ENCODE assay signal across 8 mouse cellular contexts in the genomic region with DNA sequence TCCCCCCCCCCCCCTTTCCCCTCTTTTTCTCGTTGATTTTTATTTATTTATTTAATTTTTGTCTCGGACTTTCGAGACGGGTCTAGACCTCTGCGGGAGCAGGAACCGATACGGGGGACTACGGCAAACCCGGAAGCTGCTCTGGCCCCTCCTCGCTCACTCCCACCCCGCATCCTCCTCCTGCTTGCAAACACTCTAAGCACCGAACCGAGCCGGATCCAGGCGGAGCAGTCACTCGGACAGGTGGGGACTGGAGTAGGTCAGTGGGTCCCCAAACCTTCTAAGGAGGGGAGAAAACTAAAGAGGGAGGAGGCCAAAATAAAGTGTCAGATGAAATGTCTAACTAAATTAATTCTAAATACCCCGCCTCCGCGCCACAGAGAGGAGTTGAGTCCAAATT. TPM values are rescaled to one million over a fixed set of nuclear protein-coding genes. Genes with fewer than 3 reads are reported as not detected.
A peak's percentile ranks its signal among the peaks of the same experiment; 100 is the strongest.
DNase-seq lines count a peak whose midpoint lies in the region; ATAC-seq and TF ChIP-seq lines count a peak whose summit lies in the region.

No protein-coding gene starts in this region.

- no peaks in the 10 kb centered on the region for H3K36me3 ChIP-seq in lung, embryonic 16.5 days (ENCODE audit: control insufficient read depth, insufficient read depth, low read length)
- no peaks in the 10 kb centered on the region for H3K36me3 ChIP-seq in limb, embryonic 11.5 days (ENCODE audit: control insufficient read depth, insufficient read depth, low read length)
- H3K36me3 ChIP-seq in stomach, postnatal 0 days (ENCODE audit: control insufficient read depth, insufficient read depth, low read length) = no peaks in the 10 kb centered on the region

- ATAC-seq in lung, embryonic 16.5 days (ENCODE audit: low read depth) = no peak
- no peak for ATAC-seq in limb, embryonic 11.5 days (ENCODE audit: insufficient number of reproducible peaks, low FRiP score, low TSS enrichment, low read depth)
- ATAC-seq in stomach, postnatal 0 days (ENCODE audit: low FRiP score, low TSS enrichment) = no peak

- DNase-seq in cerebellum, adult 2 months = peak in 1 of 2 experiments; percentile 31
- DNase-seq in cerebellum, adult 11 months = no peak
- no peak for DNase-seq in lung, postnatal 4 days
- DNase-seq in limb, embryonic 11.5 days (ENCODE audit: low spot score) = peak; percentile 54
- peak; percentile 12 for DNase-seq in stomach, postnatal 0 days (ENCODE audit: low spot score)
- DNase-seq in adrenal gland, adult 8-10 months = no peak
- DNase-seq in T-cell, adult 2 months (ENCODE audit: low spot score) = no peak

- no peak overlapping the region for H3K9ac ChIP-seq in lung, embryonic 16.5 days (ENCODE audit: low read length)
- H3K9ac ChIP-seq in limb, embryonic 11.5 days (ENCODE audit: low read length) = no peak overlapping the region
- H3K9ac ChIP-seq in stomach, postnatal 0 days (ENCODE audit: low read length) = no peak overlapping the region

- peaks cover 3% of the 10 kb centered on the region; the same call in 1 of the 2 replicates for H3K27me3 ChIP-seq in cerebellum, adult 2 months (ENCODE audit: control insufficient read depth, insufficient read depth, low read length)
- peaks cover 99% of the 10 kb centered on the region for H3K27me3 ChIP-seq in lung, embryonic 16.5 days (ENCODE audit: control insufficient read depth, insufficient read depth, low read depth, low read length)
- H3K27me3 ChIP-seq in limb, embryonic 11.5 days (ENCODE audit: control insufficient read depth, insufficient read depth, low read length) = peaks cover 94% of the 10 kb centered on the region
- peaks cover 35% of the 10 kb centered on the region for H3K27me3 ChIP-seq in stomach, postnatal 0 days (ENCODE audit: control insufficient read depth, insufficient read depth, low read length)

- peak overlapping the region; percentile 49 for H3K4me3 ChIP-seq in cerebellum, adult 2 months (replicated peaks; ENCODE audit: insufficient read depth, low read depth, low read length)
- 0 out of 2 replicates have a peak overlapping the region, but pooled peaks have one; percentile 5 for H3K4me3 ChIP-seq in lung, embryonic 16.5 days (ENCODE audit: low read length)
- peak overlapping the region; percentile 12; the same call in 1 of the 2 replicates for H3K4me3 ChIP-seq in limb, embryonic 11.5 days (ENCODE audit: low read depth, low read length)
- no peak overlapping the region for H3K4me3 ChIP-seq in stomach, postnatal 0 days (ENCODE audit: low read depth, low read length)

- no peak for TF ChIP-seq CTCF in cerebellum, adult 2 months (IDR thresholded peaks at IDR 0.05; ENCODE audit: borderline replicate concordance, insufficient read depth, low read depth, low read length)
- TF ChIP-seq CTCF in stomach, postnatal 0 days (IDR thresholded peaks at IDR 0.05; ENCODE audit: low read depth) = no peak

- 2% methylated on average over 19 of the region's 19 CpGs for WGBS in cerebellum, adult 2 months
- WGBS in lung, embryonic 16.5 days = 1% methylated on average over 19 of the region's 19 CpGs
- WGBS in limb, embryonic 11.5 days = under 1% methylated on average over 19 of the region's 19 CpGs
- 2% methylated on average over 18 of the region's 19 CpGs for WGBS in stomach, postnatal 0 days

- TF ChIP-seq EP300 in stomach, postnatal 0 days (optimal IDR thresholded peaks at IDR 0.05) = no peak

- H3K4me2 ChIP-seq in lung, embryonic 16.5 days (ENCODE audit: low read depth, low read length) = peak overlapping the region; percentile 21
- peak overlapping the region; percentile 29 for H3K4me2 ChIP-seq in limb, embryonic 11.5 days (ENCODE audit: low read depth, severe bottlenecking)
- H3K4me2 ChIP-seq in stomach, postnatal 0 days (replicated peaks; ENCODE audit: low read depth) = 0 out of 2 replicates have a peak overlapping the region, but pooled peaks have one; percentile 5

- H3K27ac ChIP-seq in cerebellum, adult 2 months (ENCODE audit: insufficient read depth, low read length) = no peak overlapping the region
- no peak overlapping the region for H3K27ac ChIP-seq in lung, embryonic 16.5 days (ENCODE audit: low read length)
- H3K27ac ChIP-seq in limb, embryonic 11.5 days (replicated peaks; ENCODE audit: low read depth, low read length) = no peak overlapping the region
- H3K27ac ChIP-seq in stomach, postnatal 0 days (replicated peaks) = no peak overlapping the region

- H3K4me1 ChIP-seq in cerebellum, adult 2 months (ENCODE audit: control insufficient read depth, insufficient read depth, low read length) = no peaks in the 10 kb centered on the region
- H3K4me1 ChIP-seq in lung, embryonic 16.5 days (replicated peaks; ENCODE audit: control insufficient read depth, insufficient read depth, low read length) = no peaks in the 10 kb centered on the region; the same call in 1 of the 2 replicates
- H3K4me1 ChIP-seq in limb, embryonic 11.5 days (ENCODE audit: control insufficient read depth, insufficient read depth, low read length) = peaks cover 2% of the 10 kb centered on the region; the same call in 1 of the 2 replicates
- H3K4me1 ChIP-seq in stomach, postnatal 0 days (replicated peaks; ENCODE audit: control insufficient read depth, insufficient read depth) = no peaks in the 10 kb centered on the region

- no peak for TF ChIP-seq POLR2A in cerebellum, adult 2 months (IDR thresholded peaks at IDR 0.05; ENCODE audit: borderline replicate concordance, insufficient read depth, low read length)

- no peaks in the 10 kb centered on the region for H3K9me3 ChIP-seq in lung, embryonic 16.5 days (ENCODE audit: control insufficient read depth, low read length)
- no peaks in the 10 kb centered on the region for H3K9me3 ChIP-seq in limb, embryonic 11.5 days (ENCODE audit: control insufficient read depth, low read length)
- no peaks in the 10 kb centered on the region for H3K9me3 ChIP-seq in stomach, postnatal 0 days (ENCODE audit: control insufficient read depth, low read length)

RNA-seq across cellular contexts. Expression of a gene that starts 5.4 kb away (rescaled TPM):
- polyA plus RNA-seq in cerebellum, adult 2 months (2012; rRNA removed) = 2.4 and 4.5 TPM in 2 replicates
- polyA plus RNA-seq in lung, embryonic 16.5 days (2015; fragmentation: Nextera tagmentation; extraction: Ambion mirVana) = 0.08 TPM in 1 of 2 replicates, not detected in the other
- 1.6 and 2.3 TPM in 2 replicates for polyA plus RNA-seq in limb, embryonic 11.5 days (2014; fragmentation: Nextera tagmentation; extraction: Ambion mirVana)
- polyA plus RNA-seq in stomach, postnatal 0 days (2015; fragmentation: Nextera tagmentation; extraction: Ambion mirVana) = not detected in 2 replicates
- not detected for total RNA-seq in adrenal gland, adult 8-10 months (2022)

Comparison
In these comparisons a context has a peak if more than half of its experiments do, and no peak if none do; other contexts are left out.
1. DNase-seq: peak in limb, embryonic 11.5 days (single experiment) and stomach, postnatal 0 days (single experiment); none in cerebellum, adult 11 months (single experiment), lung, postnatal 4 days (0 of 2), adrenal gland, adult 8-10 months (single experiment) and T-cell, adult 2 months (single experiment).
2. Peak in every context shown above with its lines, with median percentiles within 50 percentile points of each other: H3K4me2 ChIP-seq.